Mouse (Mus musculus): ENCODE measurements around the gene Tent5c.

GRCm38 (mm10) chr3:100463160-100463958 lies 25.8 kb downstream of the Tent5c start:
- TF ChIP-seq CTCF (IDR thresholded peaks at IDR 0.05; ENCODE audit: insufficient read depth, low read length) (no peak), POLR2A (IDR thresholded peaks at IDR 0.05; ENCODE audit: borderline replicate concordance, extremely low read depth, low read depth, low read length) (no peak)
